Mouse (Mus musculus): ENCODE results near the gene Wdr54. TPM values are rescaled to one million over a fixed set of nuclear protein-coding genes. Genes with fewer than 3 reads are reported as not detected.

Gene Wdr54
- polyA plus RNA-seq, 1 experiment from 2014 or later: 8.3 TPM

DNA sequence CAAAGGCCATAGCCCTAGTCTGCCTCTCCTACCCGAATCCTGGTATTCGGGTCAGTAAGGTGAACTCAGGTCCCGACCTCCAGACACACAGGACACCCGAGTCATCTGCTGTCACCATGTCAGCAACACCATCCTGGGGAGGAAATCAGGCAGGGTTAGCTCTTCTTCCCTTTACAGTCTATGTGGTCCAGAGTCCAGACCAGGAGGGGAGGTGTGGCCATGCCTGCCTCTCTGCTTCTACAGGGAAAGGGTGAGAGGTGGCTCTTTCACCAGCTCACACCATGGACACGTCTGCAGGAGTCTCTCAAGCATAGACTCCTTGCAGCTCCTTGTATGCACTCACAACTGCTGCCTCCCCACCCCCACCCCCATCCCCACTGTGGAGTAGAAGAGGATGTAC is 2.7 kb downstream of the Wdr54 start:
- Histone ChIP-seq H3K36me3 (peaks cover 47% of the 10 kb centered on the region), H3K4me3 (replicated peaks) (no peak overlapping the region), H3K27ac (no peak overlapping the region), H3K27me3 (peaks cover 5% of the 10 kb centered on the region; the same call in 1 of the 2 replicates), H3K4me1 (peaks cover 11% of the 10 kb centered on the region), H3K9ac (no peak overlapping the region), H3K9me3 (replicated peaks) (no peaks in the 10 kb centered on the region), H3K4me2 (no peak overlapping the region)
- ATAC-seq (replicated peaks; ENCODE audit: low FRiP score): no peak
- WGBS: 69% methylated on average over 5 of the region's 5 CpGs

DNA sequence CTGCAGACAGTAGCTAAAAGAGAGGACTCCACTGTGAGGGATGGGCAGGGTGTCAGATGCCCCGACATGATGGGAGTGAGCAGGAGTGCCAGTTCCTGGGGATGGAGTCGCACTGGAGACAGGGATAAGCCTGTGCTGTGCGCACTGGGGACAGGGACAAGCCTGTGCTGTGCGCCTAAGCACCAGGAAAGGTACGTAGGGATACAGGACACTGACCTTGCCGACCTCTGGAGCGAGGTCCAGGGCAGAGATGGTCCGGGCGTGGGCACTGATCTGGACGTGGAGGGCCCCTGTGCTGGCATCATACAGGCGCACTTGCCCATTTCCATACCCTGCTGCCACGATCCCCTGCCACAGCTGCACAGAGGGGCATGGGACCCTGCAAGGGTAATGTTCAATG is 3.2 kb downstream of the Wdr54 start:
- Histone ChIP-seq H3K9ac (no peak overlapping the region), H3K4me3 (replicated peaks) (no peak overlapping the region), H3K27ac (no peak overlapping the region), H3K4me2 (no peak overlapping the region), H3K27me3 (peaks cover 5% of the 10 kb centered on the region; the same call in 1 of the 2 replicates), H3K36me3 (peaks cover 51% of the 10 kb centered on the region), H3K9me3 (replicated peaks) (no peaks in the 10 kb centered on the region), H3K4me1 (peaks cover 11% of the 10 kb centered on the region)
- no peak for ATAC-seq (replicated peaks; ENCODE audit: low FRiP score)
- WGBS: 85% methylated on average over 12 of the region's 12 CpGs

GRCm38 (mm10) chr6:83151721-83152120 is 4.5 kb downstream of the Wdr54 start:
- H3K9ac ChIP-seq: no peak overlapping the region
- no peak overlapping the region for H3K27ac ChIP-seq
- H3K4me3 ChIP-seq (replicated peaks): no peak overlapping the region
- peaks cover 21% of the 10 kb centered on the region for H3K4me1 ChIP-seq
- no peaks in the 10 kb centered on the region for H3K27me3 ChIP-seq
- no peak for ATAC-seq (replicated peaks; ENCODE audit: low FRiP score)
- peaks cover 64% of the 10 kb centered on the region for H3K36me3 ChIP-seq
- 43% methylated on average over 8 of the region's 8 CpGs for WGBS
- H3K9me3 ChIP-seq (replicated peaks): no peaks in the 10 kb centered on the region
- H3K4me2 ChIP-seq: no peak overlapping the region

DNA sequence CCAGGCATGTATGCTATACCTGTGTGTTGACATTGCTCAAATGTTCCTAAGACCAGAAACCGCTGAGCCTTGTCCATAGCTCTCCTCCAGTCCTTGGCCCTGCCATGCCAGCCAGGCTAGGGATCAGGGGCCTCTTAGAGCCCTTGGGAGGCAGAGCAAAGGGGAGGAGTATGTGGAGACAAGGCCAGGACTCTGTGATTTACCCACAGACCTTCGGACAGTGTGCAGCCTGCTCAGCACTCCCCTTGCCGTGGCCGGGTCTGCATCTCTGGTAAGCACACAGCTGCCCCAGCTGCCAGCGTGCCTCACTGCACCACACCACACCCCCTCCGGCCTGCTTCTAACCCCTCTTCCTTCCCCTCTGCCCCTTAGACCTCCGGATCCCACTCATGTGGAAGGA is 8.9 kb downstream of the Wdr54 start:
- Histone ChIP-seq H3K4me1 (peaks cover 22% of the 10 kb centered on the region), H3K9ac (no peak overlapping the region), H3K36me3 (peaks cover 61% of the 10 kb centered on the region), H3K4me2 (0 out of 2 replicates have a peak overlapping the region, but pooled peaks have one; percentile 4), H3K27me3 (no peaks in the 10 kb centered on the region), H3K9me3 (replicated peaks) (no peaks in the 10 kb centered on the region), H3K27ac (peak overlapping the region; percentile 27; the same call in 1 of the 2 replicates), H3K4me3 (replicated peaks) (no peak overlapping the region)
- 40% methylated on average over 7 of the region's 7 CpGs for WGBS
- ATAC-seq (replicated peaks; ENCODE audit: low FRiP score): no peak

- Histone ChIP-seq H3K27ac (peak overlapping the region; percentile 37; the same call in 1 of the 2 replicates), H3K4me2 (no peak overlapping the region), H3K4me1 (peaks cover 33% of the 10 kb centered on the region), H3K27me3 (no peaks in the 10 kb centered on the region), H3K9ac (no peak overlapping the region), H3K4me3 (replicated peaks) (no peak overlapping the region), H3K9me3 (replicated peaks) (no peaks in the 10 kb centered on the region), H3K36me3 (peaks cover 47% of the 10 kb centered on the region)
- 58% methylated on average over 9 of the region's 9 CpGs for WGBS
- no peak for ATAC-seq (replicated peaks; ENCODE audit: low FRiP score)
Observed at GRCm38 (mm10) chr6:83145805-83146204, 10.4 kb downstream of the Wdr54 start.

GRCm38 (mm10) chr6:83145209-83145608 is 11.0 kb downstream of the Wdr54 start:
- Histone ChIP-seq H3K4me3 (replicated peaks) (no peak overlapping the region), H3K27me3 (no peaks in the 10 kb centered on the region), H3K36me3 (peaks cover 41% of the 10 kb centered on the region), H3K9me3 (replicated peaks) (no peaks in the 10 kb centered on the region), H3K9ac (no peak overlapping the region), H3K4me1 (peaks cover 33% of the 10 kb centered on the region), H3K4me2 (no peak overlapping the region), H3K27ac (no peak overlapping the region)
- no peak for ATAC-seq (replicated peaks; ENCODE audit: low FRiP score)
- WGBS: 92% methylated on average over 2 of the region's 2 CpGs

DNA sequence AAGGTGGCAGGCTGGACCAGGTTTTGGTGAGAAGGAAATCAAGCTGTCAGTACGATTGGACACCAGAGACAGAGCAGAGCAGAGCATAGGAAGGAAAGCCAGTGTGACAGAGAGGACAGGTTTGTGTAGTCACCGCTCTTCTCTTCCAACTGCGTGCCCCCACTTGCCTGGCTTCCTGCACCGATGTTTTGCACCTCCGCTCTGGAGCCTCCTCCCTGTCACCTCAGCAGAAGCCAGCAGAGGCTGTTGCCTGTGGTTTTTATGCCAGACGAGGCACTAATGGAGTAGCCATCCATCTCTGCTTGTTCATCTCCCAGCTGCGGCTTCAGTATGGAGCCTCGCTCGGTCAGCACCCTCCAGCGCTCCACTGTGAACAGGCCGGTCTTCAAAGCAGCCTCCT is 13.3 kb downstream of the Wdr54 start:
- Histone ChIP-seq H3K4me3 (replicated peaks) (no peak overlapping the region), H3K4me1 (peaks cover 53% of the 10 kb centered on the region), H3K36me3 (peaks cover 21% of the 10 kb centered on the region), H3K9ac (no peak overlapping the region), H3K27me3 (no peaks in the 10 kb centered on the region), H3K4me2 (peak overlapping the region; percentile 76), H3K27ac (no peak overlapping the region), H3K9me3 (replicated peaks) (no peaks in the 10 kb centered on the region)
- 48% methylated on average over 11 of the region's 11 CpGs for WGBS
- ATAC-seq (replicated peaks; ENCODE audit: low FRiP score): no peak

- Histone ChIP-seq H3K9me3 (replicated peaks) (no peaks in the 10 kb centered on the region), H3K4me3 (replicated peaks) (peak overlapping the region; percentile 39), H3K36me3 (peaks cover 15% of the 10 kb centered on the region), H3K27ac (peak overlapping the region; percentile 52; the same call in 1 of the 2 replicates), H3K27me3 (no peaks in the 10 kb centered on the region), H3K4me1 (peaks cover 52% of the 10 kb centered on the region), H3K4me2 (peak overlapping the region; percentile 76), H3K9ac (peak overlapping the region; percentile 56)
- WGBS: 4% methylated on average over 41 of the region's 41 CpGs
- no peak for ATAC-seq (replicated peaks; ENCODE audit: low FRiP score)
Observed at GRCm38 (mm10) chr6:83142211-83142731, 13.9 kb downstream of the Wdr54 start.

DNA sequence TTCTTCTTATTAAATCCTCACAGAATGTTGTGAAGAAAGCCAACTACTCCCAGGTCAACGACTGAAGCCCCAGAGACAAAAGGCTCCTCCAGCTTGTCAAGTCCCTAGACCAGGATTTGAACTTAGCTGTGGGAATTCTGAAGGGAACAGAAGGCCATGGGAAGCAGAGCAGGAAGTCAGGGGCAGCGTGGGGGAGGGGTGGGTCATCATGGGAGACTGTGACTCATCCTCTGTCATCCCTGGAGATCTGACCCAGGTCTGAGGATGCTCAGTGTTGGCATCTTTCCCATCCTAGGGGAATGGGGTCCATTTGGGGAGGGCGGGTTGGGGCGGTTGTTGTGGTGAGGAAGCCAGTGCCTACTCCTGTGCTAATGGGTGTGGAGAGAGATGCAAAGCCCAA is 14.6 kb downstream of the Wdr54 start:
- peak overlapping the region; percentile 52; the same call in 1 of the 2 replicates for H3K27ac ChIP-seq
- peak overlapping the region; percentile 76 for H3K4me2 ChIP-seq
- peaks cover 52% of the 10 kb centered on the region for H3K4me1 ChIP-seq
- peaks cover 9% of the 10 kb centered on the region for H3K36me3 ChIP-seq
- H3K9me3 ChIP-seq (replicated peaks): no peaks in the 10 kb centered on the region
- H3K9ac ChIP-seq: 0 out of 2 replicates have a peak overlapping the region, but pooled peaks have one; percentile 56
- peak overlapping the region; percentile 39; the same call in 1 of the 2 replicates for H3K4me3 ChIP-seq (replicated peaks)
- WGBS: 46% methylated on average over 4 of the region's 4 CpGs
- H3K27me3 ChIP-seq: no peaks in the 10 kb centered on the region
- no peak for ATAC-seq (replicated peaks; ENCODE audit: low FRiP score)

DNA sequence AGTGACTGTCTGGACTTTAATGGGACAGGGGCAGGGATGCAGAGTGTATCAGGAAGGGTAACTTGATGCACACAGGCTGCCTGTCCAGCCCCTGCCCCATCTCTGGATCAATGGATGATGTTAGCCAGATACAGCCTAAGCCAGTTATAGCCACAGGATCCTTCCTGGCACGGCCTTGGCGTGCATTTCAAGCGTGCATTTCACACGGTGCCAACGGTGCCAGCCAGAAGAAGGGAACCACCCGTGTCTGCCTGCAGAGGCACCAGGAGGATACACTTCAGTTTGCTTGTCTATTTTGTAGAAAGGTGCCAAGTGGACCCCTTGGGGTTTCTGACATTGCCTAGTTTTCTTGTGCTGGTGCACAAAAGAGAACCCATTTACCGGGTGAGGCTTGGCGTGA is 16.2 kb downstream of the Wdr54 start:
- no peaks in the 10 kb centered on the region for H3K27me3 ChIP-seq
- 93% methylated on average over 8 of the region's 8 CpGs for WGBS
- H3K4me2 ChIP-seq: no peak overlapping the region
- no peak overlapping the region for H3K9ac ChIP-seq
- H3K36me3 ChIP-seq: peaks cover 3% of the 10 kb centered on the region; the same call in 1 of the 2 replicates
- peaks cover 64% of the 10 kb centered on the region for H3K4me1 ChIP-seq
- no peak overlapping the region for H3K4me3 ChIP-seq (replicated peaks)
- H3K27ac ChIP-seq: no peak overlapping the region
- no peaks in the 10 kb centered on the region for H3K9me3 ChIP-seq (replicated peaks)
- ATAC-seq (replicated peaks; ENCODE audit: low FRiP score): no peak

DNA sequence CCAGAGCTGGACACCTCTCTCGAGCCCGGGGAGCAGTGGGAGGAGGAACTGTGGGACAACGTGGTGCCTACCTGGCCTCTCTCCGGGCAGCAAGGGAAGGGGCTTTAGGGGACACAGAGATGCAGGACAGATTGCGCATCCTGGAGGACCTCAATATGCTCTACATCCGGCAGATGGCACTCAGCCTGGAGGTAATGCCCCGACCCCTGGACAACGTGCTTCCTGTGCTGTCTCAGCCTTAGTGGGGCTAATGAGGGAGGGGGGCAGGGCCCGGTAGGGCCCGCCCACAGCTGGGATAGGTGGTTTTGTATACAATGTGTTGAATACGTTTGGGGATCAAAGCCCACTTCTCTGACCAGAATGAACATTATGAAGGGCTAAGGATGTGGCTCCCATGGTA is 18.1 kb downstream of the Wdr54 start:
- H3K4me1 ChIP-seq: peaks cover 73% of the 10 kb centered on the region
- no peaks in the 10 kb centered on the region for H3K27me3 ChIP-seq
- peak overlapping the region; percentile 63 for H3K4me3 ChIP-seq (replicated peaks)
- peak overlapping the region; percentile 74 for H3K4me2 ChIP-seq
- peak overlapping the region; percentile 82 for H3K9ac ChIP-seq
- ATAC-seq (replicated peaks; ENCODE audit: low FRiP score): peak; percentile 37
- H3K9me3 ChIP-seq (replicated peaks): no peaks in the 10 kb centered on the region
- WGBS: 1% methylated on average over 11 of the region's 11 CpGs
- peaks cover 3% of the 10 kb centered on the region; the same call in 1 of the 2 replicates for H3K36me3 ChIP-seq
- H3K27ac ChIP-seq: peak overlapping the region; percentile 100

GRCm38 (mm10) chr6:83137576-83137950 is 18.6 kb downstream of the Wdr54 start:
- Histone ChIP-seq H3K27ac (peak overlapping the region; percentile 100), H3K27me3 (no peaks in the 10 kb centered on the region), H3K9ac (peak overlapping the region; percentile 82), H3K36me3 (peaks cover 3% of the 10 kb centered on the region; the same call in 1 of the 2 replicates), H3K4me2 (peak overlapping the region; percentile 74), H3K9me3 (replicated peaks) (no peaks in the 10 kb centered on the region), H3K4me3 (replicated peaks) (peak overlapping the region; percentile 63), H3K4me1 (peaks cover 68% of the 10 kb centered on the region)
- WGBS: under 1% methylated on average over 12 of the region's 12 CpGs
- ATAC-seq (replicated peaks; ENCODE audit: low FRiP score): peak; percentile 85

Data from kidney, embryonic 15.5 days (tissue).